Mouse (Mus musculus): Measurements from ENCODE around the gene Inpp5a.

Gene Inpp5a

GRCm38 (mm10) chr7:139477748-139478147, 88.8 kb downstream of the Inpp5a start:
- in situ Hi-C loops (cut with MboI) = loop anchor here (5.0 kb wide), 1 partner anchor 175 kb away; no protein-coding TSS in a partner anchor

GRCm38 (mm10) chr7:139479077-139479476, 90.2 kb downstream of the Inpp5a start:
- in situ Hi-C loops (cut with MboI) = loop anchor here (5.0 kb wide), 1 partner anchor 177 kb away; no protein-coding TSS in a partner anchor

DNA sequence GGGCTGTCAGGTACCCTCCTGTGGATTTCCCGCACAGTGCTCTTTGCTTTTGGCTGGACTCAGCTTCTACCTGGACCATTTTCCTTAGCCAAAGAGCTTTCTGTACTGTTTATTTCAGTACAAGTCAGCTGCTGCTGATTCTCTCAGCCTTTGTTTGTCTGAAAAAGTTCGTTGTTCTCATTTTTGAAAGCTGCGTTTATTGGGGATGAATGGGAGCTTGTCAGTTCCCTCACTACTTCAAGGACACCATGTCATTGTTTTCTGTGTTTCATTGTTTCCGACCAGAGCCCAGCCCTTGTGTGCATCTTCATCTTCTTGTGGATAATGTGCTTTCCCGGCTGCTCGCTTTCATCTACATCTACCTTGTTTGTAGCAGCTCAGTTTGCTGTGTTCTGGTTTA, 90.7 kb downstream of the Inpp5a start:
- in situ Hi-C loops (cut with MboI) = loop anchor here (5.0 kb wide), 1 partner anchor 177 kb away; no protein-coding TSS in a partner anchor

DNA sequence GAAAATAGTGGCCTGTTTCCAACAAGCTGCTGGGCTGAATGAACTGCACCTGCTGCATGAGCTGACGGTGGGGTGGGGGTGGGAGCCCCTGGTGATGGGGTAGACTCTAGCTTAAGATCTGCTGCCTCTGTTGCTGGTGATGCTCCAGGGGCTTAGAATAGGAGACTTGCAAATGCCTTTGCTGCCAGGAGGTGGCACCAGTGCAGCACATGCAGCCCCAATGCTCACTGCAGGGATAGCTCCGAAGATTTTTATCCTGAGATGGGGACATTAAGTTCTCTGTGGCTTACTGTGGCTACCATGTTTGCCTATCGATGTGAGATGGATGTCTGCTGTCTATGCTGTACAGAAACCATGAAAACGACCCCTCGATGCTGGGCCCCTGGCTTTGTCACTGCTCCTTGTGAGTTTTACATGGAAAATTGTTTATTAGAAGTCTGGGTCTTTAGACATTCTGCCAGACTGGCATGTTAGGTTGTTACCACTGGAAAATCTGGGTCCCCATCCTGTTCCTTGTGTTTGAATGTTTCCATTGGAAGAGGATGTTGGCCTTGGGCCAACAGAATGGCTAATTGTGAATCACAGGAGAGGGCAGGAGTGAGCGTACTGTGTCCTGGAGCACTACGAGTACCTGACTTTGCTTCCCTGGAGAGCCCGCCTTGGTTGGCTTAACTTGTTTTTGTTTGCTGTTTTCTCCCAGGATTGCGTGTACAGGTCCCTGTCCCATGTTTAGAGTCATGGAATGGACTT, 95.5 kb downstream of the Inpp5a start:
- in situ Hi-C loops (cut with MboI) = no loop called here

DNA sequence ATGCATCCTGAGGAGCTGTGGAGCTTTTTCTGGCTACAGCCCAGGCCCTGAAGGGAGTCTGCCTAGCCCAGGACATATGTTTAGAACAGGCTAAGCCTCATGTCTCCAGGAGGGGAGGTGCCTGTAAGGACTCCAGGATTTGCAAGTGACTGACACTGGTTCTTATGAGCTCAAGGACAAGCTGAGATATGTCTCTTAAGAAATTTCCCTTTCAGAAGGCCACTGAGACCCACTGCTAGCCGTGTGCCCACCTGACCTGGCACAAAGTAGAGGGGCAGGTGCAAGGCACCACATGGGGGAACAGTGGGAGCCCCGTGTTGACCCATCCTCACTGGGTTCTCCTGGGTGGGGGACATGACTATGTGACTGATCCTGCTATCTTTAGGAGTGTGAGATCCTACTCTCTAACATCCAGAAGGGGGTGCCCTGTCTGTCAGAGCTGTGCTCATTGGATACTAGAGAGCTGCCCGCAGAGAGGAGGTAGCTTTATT, 100.9 kb downstream of the Inpp5a start:
- in situ Hi-C loops (cut with MboI) = no loop called here

DNA sequence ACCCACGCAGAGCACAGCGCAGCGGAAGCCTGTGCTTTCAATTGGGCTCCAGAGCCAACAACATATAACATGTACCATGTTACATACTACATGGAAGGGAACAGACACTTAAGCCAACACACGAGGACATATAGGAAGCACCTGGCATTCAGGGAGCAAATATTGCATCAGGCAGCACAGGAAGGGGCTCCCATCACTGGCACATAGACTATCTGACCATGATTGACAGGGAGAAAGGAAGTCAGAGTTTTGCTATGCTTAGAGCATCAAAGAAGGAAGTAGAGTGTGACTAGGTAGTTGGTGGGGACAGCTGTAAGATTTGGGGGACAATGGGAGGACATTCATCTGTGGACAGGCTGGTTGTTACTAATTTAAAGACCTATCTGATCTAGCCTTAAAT, 103.4 kb downstream of the Inpp5a start:
- in situ Hi-C loops (cut with MboI) = no loop called here

- in situ Hi-C loops (cut with MboI) = no loop called here
These were observed 104.0 kb downstream of the Inpp5a start for GRCm38 (mm10) chr7:139492946-139493345.

DNA sequence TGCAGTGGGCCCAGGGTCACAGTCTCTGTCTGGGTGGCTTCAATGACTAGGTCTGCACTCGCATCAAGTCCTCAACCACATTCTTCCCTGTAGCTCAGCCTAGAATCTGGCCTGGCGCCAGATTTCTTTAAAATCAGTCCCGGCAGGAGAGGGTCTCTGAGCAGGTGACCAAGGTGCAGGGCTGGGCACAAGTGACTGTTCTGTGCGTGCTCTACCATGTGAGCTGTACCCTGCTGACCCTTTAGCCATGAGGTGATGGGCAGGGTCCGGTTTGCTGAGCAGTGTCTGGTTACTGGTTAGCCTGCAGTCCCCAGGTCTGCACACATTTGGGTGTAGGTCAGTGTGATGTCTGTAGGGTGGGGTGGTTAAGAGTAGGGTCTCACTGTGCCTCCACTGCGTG, 106.9 kb downstream of the Inpp5a start:
- in situ Hi-C loops (cut with MboI) = no loop called here

DNA sequence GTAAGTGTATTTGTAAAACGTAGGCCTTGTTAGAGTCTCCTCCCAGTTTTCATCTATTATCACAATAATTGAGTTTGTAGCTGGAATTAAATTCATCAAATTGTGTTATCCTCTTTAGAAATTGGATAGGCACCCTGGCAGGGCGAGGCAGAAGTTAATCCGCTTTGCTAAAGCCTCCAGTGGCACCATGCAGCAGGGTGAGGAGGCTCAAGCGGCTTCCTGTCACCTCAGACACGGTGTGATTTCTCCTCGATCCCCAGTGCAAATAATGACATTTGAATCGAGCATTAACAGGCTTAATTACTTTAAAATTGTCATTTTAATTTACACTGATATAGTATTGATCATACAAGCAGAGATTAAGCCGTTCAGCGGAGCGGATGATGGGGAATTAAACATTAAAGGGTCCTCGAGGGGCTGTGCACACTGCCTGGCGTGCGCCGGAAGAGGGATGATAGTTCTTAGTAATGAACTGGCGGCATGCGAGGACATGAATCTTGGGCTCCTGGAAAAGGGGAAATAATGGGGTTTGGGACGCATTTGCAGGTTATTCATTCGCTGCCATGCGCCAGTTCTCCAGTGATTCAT, 109.2 kb downstream of the Inpp5a start:
- in situ Hi-C loops (cut with MboI) = no loop called here

- in situ Hi-C loops (cut with MboI) = no loop called here
These were observed 115.2 kb downstream of the Inpp5a start for GRCm38 (mm10) chr7:139504064-139504463.

DNA sequence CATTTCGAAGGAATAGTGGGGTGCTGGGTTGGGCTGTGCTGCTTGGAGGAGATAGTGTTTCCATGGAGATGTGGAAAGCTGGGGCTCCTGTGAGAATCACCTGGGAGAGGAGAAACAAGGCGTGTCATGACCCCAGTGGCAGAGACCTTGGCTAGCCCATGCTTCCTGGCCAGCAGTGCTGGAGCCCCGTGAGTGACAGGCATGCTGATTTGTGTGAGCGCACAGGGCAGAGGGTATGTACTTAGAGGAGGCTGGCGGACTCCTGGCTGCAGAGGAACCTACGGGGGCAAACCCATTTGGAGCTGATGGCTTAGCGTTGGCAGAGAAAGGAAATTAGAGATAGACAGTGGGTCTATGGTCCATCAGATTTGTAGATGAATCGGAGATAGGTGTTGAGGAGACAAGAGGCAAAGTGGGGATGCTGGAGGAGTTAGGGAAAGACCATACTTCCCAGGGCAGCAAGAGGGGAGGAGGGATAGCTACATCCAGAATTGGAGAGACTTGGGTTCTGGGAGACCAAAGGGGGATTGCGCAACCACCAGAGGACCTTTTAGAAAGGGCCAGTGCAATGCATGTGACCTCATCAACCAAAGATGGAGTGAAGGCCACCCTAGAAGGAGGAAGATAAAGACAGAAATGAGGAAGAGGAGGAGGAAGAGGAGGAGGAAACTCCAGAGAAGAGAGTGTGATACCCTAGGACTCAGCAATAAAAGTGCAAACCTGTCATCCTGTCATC, 117.9 kb downstream of the Inpp5a start:
- in situ Hi-C loops (cut with MboI) = no loop called here

- in situ Hi-C loops (cut with MboI) = no loop called here
These were observed 120.0 kb downstream of the Inpp5a start for GRCm38 (mm10) chr7:139508938-139509337.

DNA sequence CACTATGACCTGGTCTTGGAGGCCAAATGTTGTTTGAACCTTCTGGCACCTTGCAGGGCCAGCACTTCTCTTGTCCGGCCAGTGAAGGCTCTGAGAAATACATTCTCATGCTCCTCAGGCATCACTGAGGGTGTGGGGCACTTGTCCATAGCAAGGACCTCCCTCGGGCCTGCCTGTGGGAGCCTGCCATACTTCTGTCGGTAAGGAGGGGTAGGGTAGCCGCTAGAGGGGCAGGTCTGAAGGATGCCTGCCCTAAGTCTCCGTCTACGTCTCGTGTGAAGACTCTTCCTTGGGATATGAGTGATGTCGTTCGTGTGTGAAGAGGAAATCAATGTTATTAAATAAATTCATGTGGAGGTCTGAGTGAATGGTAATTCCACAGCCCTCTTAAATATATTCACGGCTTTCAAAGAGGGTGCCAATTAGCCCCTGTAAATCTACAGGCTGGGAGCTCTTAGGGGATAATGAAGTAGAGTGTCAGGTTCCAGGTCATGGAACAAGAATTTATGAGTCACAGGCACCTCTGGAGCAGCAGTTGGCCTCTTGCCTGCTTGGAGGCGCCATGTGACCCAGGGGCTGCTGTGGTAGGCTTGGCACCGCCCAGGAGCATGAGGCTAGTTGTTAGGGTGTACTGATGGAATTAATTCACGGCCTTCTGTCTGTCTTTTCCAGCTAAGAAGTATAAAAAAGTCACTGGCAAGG, 127.2 kb downstream of the Inpp5a start:
- in situ Hi-C loops (cut with MboI) = no loop called here

DNA sequence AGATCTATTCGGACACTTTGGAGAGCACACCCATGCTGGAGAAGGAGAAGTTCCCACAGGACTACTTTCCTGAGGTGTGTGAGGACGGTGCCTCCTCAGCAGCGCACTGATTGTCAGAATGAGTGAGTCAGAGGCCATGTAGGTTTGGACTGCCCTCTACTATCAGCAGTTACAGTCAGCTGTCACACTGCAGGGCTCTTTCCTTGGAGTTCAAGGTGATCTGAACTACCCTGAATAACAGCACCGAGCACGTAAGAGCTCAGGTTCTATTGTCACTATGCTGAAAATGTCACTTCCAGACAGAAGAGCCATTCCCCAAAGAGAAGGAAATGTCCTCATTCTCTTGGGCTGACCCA, 127.7 kb downstream of the Inpp5a start:
- in situ Hi-C loops (cut with MboI) = no loop called here

- in situ Hi-C loops (cut with MboI) = no loop called here
These were observed 129.4 kb downstream of the Inpp5a start for GRCm38 (mm10) chr7:139518352-139518751.

DNA sequence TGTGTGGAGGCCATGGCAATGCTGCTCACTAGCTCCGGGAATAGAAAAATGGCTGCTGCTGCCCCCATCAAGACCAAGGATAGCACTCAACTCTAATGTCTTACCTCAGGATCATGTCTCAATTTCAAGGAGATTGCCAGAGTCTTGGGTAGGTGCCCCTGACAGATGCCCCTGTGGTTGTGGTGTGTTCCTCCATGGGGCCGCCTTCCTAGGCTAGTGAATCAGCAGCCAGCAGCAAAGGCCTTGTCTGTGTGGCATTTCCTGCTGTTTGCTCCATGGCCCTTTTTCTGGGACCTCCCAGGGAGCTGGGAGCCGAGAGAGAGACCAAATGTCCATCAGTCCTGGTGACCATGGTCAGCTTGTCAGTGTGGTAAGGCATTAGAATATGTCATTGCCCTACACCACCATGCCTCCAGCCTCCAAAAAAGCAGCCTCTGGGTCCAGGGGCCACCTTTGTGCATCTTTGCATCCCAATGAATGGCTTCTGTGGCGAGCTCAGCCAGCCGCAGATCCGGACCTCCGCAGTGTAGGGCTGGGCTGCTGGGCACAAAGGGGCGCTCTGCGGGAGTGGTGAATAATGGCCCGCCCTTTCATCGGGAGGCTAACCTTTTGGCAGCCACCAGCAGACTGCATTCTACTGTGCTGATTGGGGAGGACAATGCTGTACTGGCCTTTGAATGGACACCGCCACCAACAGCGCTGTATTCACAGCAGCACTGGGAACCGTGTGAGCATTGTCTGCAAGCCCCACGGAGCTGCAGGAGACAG, 139.6 kb downstream of the Inpp5a start:
- in situ Hi-C loops (cut with MboI) = no loop called here

GRCm38 (mm10) chr7:139529208-139529607, 140.3 kb downstream of the Inpp5a start:
- in situ Hi-C loops (cut with MboI) = no loop called here

GRCm38 (mm10) chr7:139530591-139531427, 141.9 kb downstream of the Inpp5a start:
- in situ Hi-C loops (cut with MboI) = no loop called here

GRCm38 (mm10) chr7:139531428-139531801, 142.5 kb downstream of the Inpp5a start:
- in situ Hi-C loops (cut with MboI) = no loop called here

GRCm38 (mm10) chr7:139536331-139536730, 147.4 kb downstream of the Inpp5a start:
- in situ Hi-C loops (cut with MboI) = no loop called here

Data from mature B cell (primary cell).